Mouse (Mus musculus) intestine, postnatal 0 days (tissue): ENCODE data around the gene Rtraf. TPM values are rescaled to one million over a fixed set of nuclear protein-coding genes. Genes with fewer than 3 reads are reported as not detected.
A peak's percentile ranks its signal among the peaks of the same experiment; 100 is the strongest.

Source experiments
- ATAC-seq: fragments of 200-750 bp; cut with Nextera tagmentation; 2 replicates; pipeline ENCODE4 v1.8.0; 2017; ENCODE audit warnings: mild to moderate bottlenecking, moderate TSS enrichment, moderate library complexity
- H3K27ac ChIP-seq: fragments of 300-500 bp; sonication (generic); 2 replicates; pipeline ENCODE4 v1.5.1; 2014; ENCODE audit warnings: mild to moderate bottlenecking, low read depth, low read length, moderate library complexity
- H3K27me3 ChIP-seq: fragments of 300-500 bp; sonication (generic); replicated peaks from 2 replicates; pipeline ENCODE4 v1.6.1; 2014; ENCODE audit warnings: low read length, mixed read lengths; ENCODE audit not compliant: control insufficient read depth, insufficient read depth
- H3K36me3 ChIP-seq: fragments of 300-500 bp; sonication (generic); 2 replicates; pipeline ENCODE4 v1.6.1; 2014; ENCODE audit warnings: mild to moderate bottlenecking, moderate library complexity; ENCODE audit not compliant: control insufficient read depth, insufficient read depth
- H3K4me1 ChIP-seq: fragments of 300-500 bp; sonication (generic); replicated peaks from 2 replicates; pipeline ENCODE4 v1.6.1; 2014; ENCODE audit warnings: antibody characterized with exemption, low read length, mixed read lengths; ENCODE audit not compliant: control insufficient read depth, insufficient read depth
- H3K4me2 ChIP-seq: fragments of 300-500 bp; sonication (generic); replicated peaks from 2 replicates; pipeline ENCODE4 v1.6.1; 2014; ENCODE audit warnings: low read depth, mild to moderate bottlenecking, moderate library complexity
- H3K4me3 ChIP-seq: fragments of 300-500 bp; sonication (generic); 2 replicates; pipeline ENCODE4 v1.5.1; 2014; ENCODE audit warnings: low read depth, low read length
- H3K9ac ChIP-seq: fragments of 300-500 bp; sonication (generic); 2 replicates; pipeline ENCODE4 v1.6.1; 2014; ENCODE audit warnings: mild to moderate bottlenecking, low read depth, low read length
- H3K9me3 ChIP-seq: fragments of 300-500 bp; sonication (generic); 2 replicates; pipeline ENCODE4 v1.6.1; 2016; ENCODE audit warnings: mixed run types; ENCODE audit not compliant: control insufficient read depth
- CTCF ChIP-seq: sonication (generic); IDR thresholded peaks from 2 replicates; pipeline ENCODE4 v1.5.1; 2016; ENCODE audit warnings: low read depth, mild to moderate bottlenecking, control low read depth, antibody characterized with exemption, moderate library complexity
- WGBS: fragments of 180-500 bp; shearing (Covaris S2); extraction: QIAGEN DNeasy Blood & Tissue Kit; methylation state at CpG from one replicate; pipeline ENCODE4 v1.1.7; 2014; 5-methylcytosine and 5-hydroxymethylcytosine counted together
- polyA plus RNA-seq: library from polyadenylated mRNA; unstranded; fragments of >200 nt; fragmentation: Nextera tagmentation; extraction: Ambion mirVana; gene quantifications from 2 replicates; pipeline ENCODE4 v1.2.1, GENCODE M21; 2015

Rtraf gene
- polyA plus RNA-seq, 1 experiment from 2014 or later: 209 TPM

GRCm38 (mm10) chr14:19821686-19822085 lies 1.9 kb downstream of the Rtraf start:
- Histone ChIP-seq H3K36me3 (peaks cover 27% of the 10 kb centered on the region), H3K4me1 (no peaks in the 10 kb centered on the region), H3K27ac (no peak overlapping the region), H3K9me3 (no peaks in the 10 kb centered on the region), H3K4me2 (no peak overlapping the region), H3K9ac (no peak overlapping the region), H3K4me3 (no peak overlapping the region), H3K27me3 (no peaks in the 10 kb centered on the region)
- WGBS: 97% methylated on average over 5 of the region's 5 CpGs
- ATAC-seq: no peak
- TF ChIP-seq CTCF: no peak

- Histone ChIP-seq H3K4me2 (no peak overlapping the region), H3K9ac (no peak overlapping the region), H3K27me3 (no peaks in the 10 kb centered on the region), H3K4me3 (no peak overlapping the region), H3K36me3 (peaks cover 57% of the 10 kb centered on the region), H3K4me1 (no peaks in the 10 kb centered on the region), H3K27ac (no peak overlapping the region), H3K9me3 (no peaks in the 10 kb centered on the region)
- peak; percentile 91 for TF ChIP-seq CTCF
- WGBS: 12% methylated on average over 1 of the region's 1 CpGs
- no peak for ATAC-seq
Measured at GRCm38 (mm10) chr14:19817949-19818348, 5.7 kb downstream of the Rtraf start.

- WGBS: 75% methylated on average over 2 of the region's 2 CpGs
- Histone ChIP-seq H3K4me1 (no peaks in the 10 kb centered on the region), H3K4me2 (no peak overlapping the region), H3K9ac (no peak overlapping the region), H3K36me3 (peaks cover 61% of the 10 kb centered on the region), H3K27me3 (no peaks in the 10 kb centered on the region), H3K9me3 (no peaks in the 10 kb centered on the region), H3K4me3 (no peak overlapping the region), H3K27ac (no peak overlapping the region; the same call in 1 of the 2 replicates)
- ATAC-seq: no peak
- TF ChIP-seq CTCF: no peak
Measured at GRCm38 (mm10) chr14:19813061-19813460, 10.6 kb downstream of the Rtraf start.

- 77% methylated on average over 10 of the region's 10 CpGs for WGBS
- Histone ChIP-seq H3K27me3 (no peaks in the 10 kb centered on the region), H3K4me1 (no peaks in the 10 kb centered on the region), H3K27ac (no peak overlapping the region), H3K36me3 (peaks cover 52% of the 10 kb centered on the region), H3K9me3 (no peaks in the 10 kb centered on the region), H3K4me2 (no peak overlapping the region), H3K9ac (no peak overlapping the region), H3K4me3 (no peak overlapping the region)
- TF ChIP-seq CTCF: no peak
- ATAC-seq: no peak
Measured at GRCm38 (mm10) chr14:19809934-19810333, 13.7 kb downstream of the Rtraf start.

GRCm38 (mm10) chr14:19807858-19808257 lies 15.8 kb downstream of the Rtraf start:
- Histone ChIP-seq H3K4me2 (no peak overlapping the region), H3K4me1 (no peaks in the 10 kb centered on the region), H3K9ac (no peak overlapping the region), H3K9me3 (no peaks in the 10 kb centered on the region), H3K27me3 (no peaks in the 10 kb centered on the region), H3K4me3 (no peak overlapping the region), H3K27ac (no peak overlapping the region), H3K36me3 (peaks cover 42% of the 10 kb centered on the region)
- ATAC-seq: no peak
- WGBS: 86% methylated on average over 2 of the region's 2 CpGs
- TF ChIP-seq CTCF: no peak

GRCm38 (mm10) chr14:19807339-19807738 lies 16.3 kb downstream of the Rtraf start:
- 79% methylated on average over 3 of the region's 3 CpGs for WGBS
- Histone ChIP-seq H3K4me1 (no peaks in the 10 kb centered on the region), H3K27ac (no peak overlapping the region), H3K9ac (no peak overlapping the region), H3K9me3 (no peaks in the 10 kb centered on the region), H3K27me3 (no peaks in the 10 kb centered on the region), H3K36me3 (peaks cover 37% of the 10 kb centered on the region), H3K4me3 (no peak overlapping the region), H3K4me2 (no peak overlapping the region)
- ATAC-seq: no peak
- TF ChIP-seq CTCF: no peak

- no peak for ATAC-seq
- 49% methylated on average over 10 of the region's 10 CpGs for WGBS
- no peaks in the 10 kb centered on the region for H3K27me3 ChIP-seq
- H3K36me3 ChIP-seq: peaks cover 38% of the 10 kb centered on the region
- H3K4me3 ChIP-seq: no peak overlapping the region
- H3K4me1 ChIP-seq: no peaks in the 10 kb centered on the region
- no peaks in the 10 kb centered on the region for H3K9me3 ChIP-seq
- TF ChIP-seq CTCF: no peak
- no peak overlapping the region for H3K27ac ChIP-seq
- no peak overlapping the region for H3K9ac ChIP-seq
- H3K4me2 ChIP-seq: no peak overlapping the region
Measured at GRCm38 (mm10) chr14:19803623-19804022, 20.0 kb downstream of the Rtraf start.
